Mouse (Mus musculus): Measurements from ENCODE around the gene Anp32b. TPM values are rescaled to one million over a fixed set of nuclear protein-coding genes. Genes with fewer than 3 reads are reported as not detected.
A peak's percentile ranks its signal among the peaks of the same experiment; 100 is the strongest.

The Anp32b gene
- total and polyA plus RNA-seq, 3 experiments = 41.1 to 547 TPM; not detected in 1

DNA sequence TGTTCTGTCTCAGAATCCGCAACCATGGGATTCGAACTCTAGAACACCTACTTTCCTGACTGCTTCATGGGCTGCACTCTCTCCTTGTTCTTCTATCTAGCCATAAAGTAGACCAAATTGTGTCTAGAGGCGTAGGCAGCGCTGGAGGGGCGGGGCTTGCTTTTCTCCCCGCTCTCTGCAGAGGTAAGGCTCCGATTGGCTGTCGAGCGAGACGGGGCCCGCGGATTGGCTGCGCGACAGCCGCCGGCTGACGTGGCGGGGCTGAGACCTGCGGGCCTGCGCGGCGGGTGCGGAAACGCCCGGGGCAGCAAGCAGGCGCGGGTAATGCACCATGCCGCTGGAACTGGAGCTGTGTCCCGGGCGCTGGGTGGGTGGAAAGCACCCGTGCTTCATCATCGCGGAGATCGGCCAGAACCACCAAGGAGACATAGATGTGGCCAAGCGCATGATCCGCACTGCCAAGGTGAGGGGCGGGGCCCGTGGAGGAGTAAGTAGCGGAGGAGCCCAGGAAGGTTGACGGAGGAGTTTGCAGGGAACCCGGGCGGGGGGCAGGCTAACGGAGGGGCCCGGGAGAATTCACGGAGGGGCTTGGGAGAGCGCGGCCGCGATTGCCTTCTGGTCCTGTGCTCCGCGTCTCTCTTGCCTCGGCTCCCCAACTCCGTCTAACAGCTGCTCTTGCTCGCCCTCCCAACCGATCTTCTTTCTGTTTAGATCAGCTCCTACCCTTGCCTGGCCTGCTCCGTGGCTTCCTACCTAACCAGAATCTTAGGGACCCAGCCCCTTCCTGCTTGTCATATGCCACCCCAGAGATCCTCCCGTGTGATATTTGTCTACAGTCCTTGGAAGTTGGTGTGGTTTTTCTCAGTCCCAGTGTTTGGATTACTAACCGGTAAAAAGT, 38.6 kb downstream of the Anp32b start, which contains the start of gene Nans (continued):
- peak; percentile 70 for TF ChIP-seq NRF1 (IDR thresholded peaks at IDR 0.05; ENCODE audit: insufficient read depth, low read depth, low read length, poor library complexity, severe bottlenecking)
- TF ChIP-seq KAT2A (conservative IDR thresholded peaks at IDR 0.05; ENCODE audit: low read depth, low read length) = no peak; the same call in 1 of the 2 replicates
- no peak for TF ChIP-seq ZNF384 (IDR thresholded peaks at IDR 0.05; ENCODE audit: low read depth, low read length)
- 0 out of 2 replicates have a peak, but pooled peaks have one; percentile 3 for TF ChIP-seq UBTF (IDR thresholded peaks at IDR 0.05; ENCODE audit: borderline replicate concordance, insufficient read depth, low read depth, low read length)
- TF ChIP-seq POLR2AphosphoS2 (IDR thresholded peaks at IDR 0.05; ENCODE audit: low read length) = peak; percentile 81; the same call in 1 of the 2 replicates
- TF ChIP-seq TCF12 (IDR thresholded peaks at IDR 0.05; ENCODE audit: low read depth, low read length) = peak; percentile 50; the same call in 1 of the 2 replicates
- no peak for TF ChIP-seq SMC3 (IDR thresholded peaks at IDR 0.05; ENCODE audit: low read depth, low read length)
- no peak for TF ChIP-seq MYB (IDR thresholded peaks at IDR 0.05; ENCODE audit: low read depth, low read length)
- TF ChIP-seq POLR2AphosphoS5 (IDR thresholded peaks at IDR 0.05; ENCODE audit: borderline replicate concordance, low read depth, low read length) = no peak
- TF ChIP-seq GATA1 (IDR thresholded peaks at IDR 0.05; ENCODE audit: low read depth, low read length) = no peak
- TF ChIP-seq ETS1 (IDR thresholded peaks at IDR 0.05; ENCODE audit: low read depth, low read length) = peak; percentile 32; the same call in 1 of the 2 replicates
- no peak for TF ChIP-seq USF1 (IDR thresholded peaks at IDR 0.05; ENCODE audit: low read depth, low read length)
- TF ChIP-seq ZKSCAN1 (IDR thresholded peaks at IDR 0.05; ENCODE audit: low read depth, low read length) = no peak
- no peak for TF ChIP-seq CTCF (IDR thresholded peaks at IDR 0.05 in 2 of 3, conservative IDR thresholded peaks at IDR 0.05 in 1 of 3; ENCODE audit: control insufficient read depth in 1 of 3, insufficient read depth in 1 of 3, low read depth in 2 of 3, low read length in 3 of 3, poor library complexity in 1 of 3, severe bottlenecking in 1 of 3)
- TF ChIP-seq USF2 (IDR thresholded peaks at IDR 0.05; ENCODE audit: borderline replicate concordance in 1 of 2, insufficient read depth in 1 of 2, low read depth in 1 of 2, low read length in 2 of 2) = no peak
- no peak for TF ChIP-seq E2F4 (IDR thresholded peaks at IDR 0.05; ENCODE audit: borderline replicate concordance, low read depth, low read length)
- TF ChIP-seq MAZ (IDR thresholded peaks at IDR 0.05; ENCODE audit: low read depth, low read length) = no peak; the same call in 1 of the 2 replicates
- no peak for TF ChIP-seq RAD21 (IDR thresholded peaks at IDR 0.05; ENCODE audit: low read depth, low read length)
- peak; percentile 76 to 89 for TF ChIP-seq POLR2A (IDR thresholded peaks at IDR 0.05; ENCODE audit: control insufficient read depth in 1 of 2, insufficient read depth in 1 of 2, low read depth in 1 of 2, low read length in 2 of 2, poor library complexity in 1 of 2)
- TF ChIP-seq SIN3A (IDR thresholded peaks at IDR 0.05; ENCODE audit: low read length) = peak; percentile 90

DNA sequence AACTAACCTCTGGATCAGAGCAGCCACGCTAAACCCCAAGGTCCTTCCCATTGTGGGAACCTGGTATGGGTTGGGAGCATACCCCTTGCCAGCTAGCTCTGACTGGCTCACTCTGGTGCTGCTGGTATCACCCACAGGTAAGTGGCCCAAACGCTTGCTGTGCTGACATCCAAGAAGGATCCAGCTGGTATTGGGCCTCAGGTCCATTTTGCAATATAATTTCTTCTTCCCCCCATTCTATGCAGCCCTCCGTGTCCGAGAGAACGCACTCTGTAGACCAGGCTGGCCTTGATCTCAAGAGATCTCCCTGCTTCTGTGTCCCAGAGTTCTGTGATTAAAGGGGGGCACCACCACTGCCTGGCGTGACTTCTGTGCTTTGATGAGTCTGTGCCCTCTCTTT, 42.4 kb downstream of the Anp32b start:
- Histone ChIP-seq H3K4me3 (ENCODE audit: control insufficient read depth in 1 of 2, insufficient read depth in 1 of 2, low read depth in 2 of 2, low read length in 2 of 2) (no peak overlapping the region), H3K79me2 (ENCODE audit: control insufficient read depth, insufficient read depth, low read length, poor library complexity) (peaks cover 26% of the 10 kb centered on the region), H3K36me3 (ENCODE audit: control insufficient read depth in 1 of 2, insufficient read depth in 2 of 2, low read length in 2 of 2) (peaks cover 12 to 16% of the 10 kb centered on the region in 2 experiments), H3K27ac (ENCODE audit: control insufficient read depth, low read depth, low read length) (no peak overlapping the region), H3K27me3 (ENCODE audit: control insufficient read depth in 1 of 2, insufficient read depth in 2 of 2, low read length in 2 of 2) (no peaks in the 10 kb centered on the region), H3K9me3 (replicated peaks; ENCODE audit: insufficient read depth, low read length) (no peaks in the 10 kb centered on the region), H3K9ac (ENCODE audit: control insufficient read depth, low read depth, low read length, poor library complexity, severe bottlenecking) (no peak overlapping the region), H3K4me1 (ENCODE audit: control insufficient read depth in 1 of 2, insufficient read depth in 2 of 2, low read length in 2 of 2) (peaks cover 5 to 7% of the 10 kb centered on the region in 2 experiments)
- DNase-seq (ENCODE audit: low read depth, low spot score) = no peak
- TF ChIP-seq NELFE (IDR thresholded peaks at IDR 0.05; ENCODE audit: low read depth, low read length) = no peak
- TF ChIP-seq BHLHE40 (IDR thresholded peaks at IDR 0.05; ENCODE audit: borderline replicate concordance, low read depth, low read length) = no peak
- TF ChIP-seq USF1 (IDR thresholded peaks at IDR 0.05; ENCODE audit: low read depth, low read length) = no peak
- TF ChIP-seq SMC3 (IDR thresholded peaks at IDR 0.05; ENCODE audit: low read depth, low read length) = no peak
- no peak for TF ChIP-seq MXI1 (IDR thresholded peaks at IDR 0.05; ENCODE audit: low read depth, low read length)
- TF ChIP-seq CHD2 (IDR thresholded peaks at IDR 0.05; ENCODE audit: low read length) = no peak
- TF ChIP-seq MEF2A (IDR thresholded peaks at IDR 0.05; ENCODE audit: extremely low read depth, insufficient replicate concordance, low read depth, low read length, poor library complexity, severe bottlenecking) = no peak
- no peak for TF ChIP-seq USF2 (IDR thresholded peaks at IDR 0.05; ENCODE audit: borderline replicate concordance in 1 of 2, insufficient read depth in 1 of 2, low read depth in 1 of 2, low read length in 2 of 2)
- no peak for TF ChIP-seq POLR2A (IDR thresholded peaks at IDR 0.05; ENCODE audit: control insufficient read depth in 1 of 2, insufficient read depth in 1 of 2, low read depth in 1 of 2, low read length in 2 of 2, poor library complexity in 1 of 2)
- TF ChIP-seq TCF12 (IDR thresholded peaks at IDR 0.05; ENCODE audit: low read depth, low read length) = no peak
